Mouse (Mus musculus): ENCODE measurements around the gene Plpp2.

- TF ChIP-seq CTCF (IDR thresholded peaks at IDR 0.05) (no peak), POLR2A (IDR thresholded peaks at IDR 0.05; ENCODE audit: insufficient read depth, low read depth, low read length) (no peak), EP300 (IDR thresholded peaks at IDR 0.05; ENCODE audit: insufficient read depth, low read depth, low read length) (no peak)
Observed at GRCm38 (mm10) chr10:79575754-79576153, 42.2 kb upstream of the Plpp2 start.
